Mouse (Mus musculus): ENCODE data around the gene Dclk2.

- TF ChIP-seq CTCF (IDR thresholded peaks at IDR 0.05; ENCODE audit: low read depth) (no peak), EP300 (IDR thresholded peaks at IDR 0.05; ENCODE audit: low read depth) (no peak)
Observed at GRCm38 (mm10) chr3:86959088-86959487, 38.4 kb upstream of the Dclk2 start.

All from heart, postnatal 0 days (tissue).